Mouse (Mus musculus): Measurements from ENCODE around the gene Trio. TPM values are rescaled to one million over a fixed set of nuclear protein-coding genes. Genes with fewer than 3 reads are reported as not detected.
"Not testable (repeated sequence)": the region's sequence is repeated elsewhere in the genome, so short reads cannot be mapped to it uniquely, and the experiment has no call there.

The Trio gene
- polyA plus RNA-seq, 1 experiment: 56.3 TPM

DNA sequence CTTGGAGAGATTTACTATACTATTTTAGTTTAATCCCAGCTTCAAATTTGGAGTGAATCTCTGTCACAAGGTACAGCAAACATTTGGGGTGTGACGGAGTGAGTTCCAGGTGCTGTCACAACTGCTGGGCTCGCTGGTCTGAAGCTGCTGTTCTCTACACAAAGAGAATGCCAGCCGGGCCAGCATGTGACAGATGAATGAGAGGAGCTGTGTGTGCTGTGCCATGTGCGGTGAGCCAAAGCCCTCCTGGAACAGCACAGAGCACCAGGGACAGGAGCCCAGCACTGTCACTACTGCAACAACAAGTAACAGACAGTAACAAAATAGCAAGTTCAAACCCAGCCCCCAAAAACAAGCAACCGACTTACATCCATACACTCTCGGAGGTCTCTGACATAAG, 194.0 kb downstream of the Trio start:
- TF ChIP-seq CEBPB (IDR thresholded peaks at IDR 0.05; ENCODE audit: insufficient read depth, poor library complexity, severe bottlenecking): no peak
- TF ChIP-seq TCF3 (IDR thresholded peaks at IDR 0.05; ENCODE audit: insufficient read length, low read depth): no peak
- TF ChIP-seq E2F4 (IDR thresholded peaks at IDR 0.05; ENCODE audit: insufficient read depth): no peak
- TF ChIP-seq TCF12 (IDR thresholded peaks at IDR 0.05; ENCODE audit: insufficient read depth, poor library complexity, severe bottlenecking): no peak
- no peak for TF ChIP-seq MYOG (IDR thresholded peaks at IDR 0.05; ENCODE audit: control insufficient read depth in 1 of 3, insufficient read depth in 1 of 3, insufficient read length in 2 of 3, low read depth in 2 of 3)
- TF ChIP-seq SRF (IDR thresholded peaks at IDR 0.05; ENCODE audit: control insufficient read depth, insufficient read length, low read depth): no peak
- Histone ChIP-seq H3K79me2 (ENCODE audit: control insufficient read depth, insufficient read depth) (no peaks in the 10 kb centered on the region), H3ac (ENCODE audit: control insufficient read depth, insufficient read length) (no peak overlapping the region), H3K4me2 (ENCODE audit: low read depth) (no peak overlapping the region), H3K36me3 (ENCODE audit: control insufficient read depth, insufficient read depth) (peaks cover 83% of the 10 kb centered on the region), H3K27me3 (ENCODE audit: control insufficient read depth, insufficient read depth, insufficient read length) (no peaks in the 10 kb centered on the region), H3K4me3 (no peak overlapping the region)

- H3ac ChIP-seq (ENCODE audit: control insufficient read depth, insufficient read length); H3K79me2 ChIP-seq (ENCODE audit: control insufficient read depth, insufficient read depth); H3K4me2 ChIP-seq (ENCODE audit: low read depth); H3K4me3 ChIP-seq; H3K27me3 ChIP-seq (ENCODE audit: control insufficient read depth, insufficient read depth, insufficient read length): not testable (repeated sequence)
- peaks cover 90% of the 10 kb centered on the region for H3K36me3 ChIP-seq (ENCODE audit: control insufficient read depth, insufficient read depth)
Measured at GRCm38 (mm10) chr15:27827871-27828270, 197.8 kb downstream of the Trio start.

DNA sequence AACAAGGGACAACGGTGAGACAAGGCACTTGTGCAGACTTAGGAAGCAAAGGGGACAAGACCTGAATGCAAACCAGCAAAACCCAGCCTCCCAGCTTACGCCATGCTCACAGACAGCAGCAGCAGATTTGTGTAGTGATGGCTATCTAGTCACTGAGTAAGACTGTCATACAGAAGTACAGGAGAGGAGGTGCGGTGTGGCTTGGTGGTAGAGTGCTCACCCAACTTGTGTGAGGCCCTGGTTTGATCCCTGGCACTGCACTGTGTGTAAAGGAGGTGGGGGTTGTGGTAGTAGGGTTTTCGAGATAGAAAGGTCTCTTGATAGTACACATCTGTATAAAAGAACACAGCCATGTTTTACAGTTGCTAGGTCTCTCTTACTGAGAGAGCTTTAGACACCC, 198.8 kb downstream of the Trio start:
- no peak overlapping the region for H3ac ChIP-seq (ENCODE audit: control insufficient read depth, insufficient read length)
- no peak overlapping the region for H3K4me3 ChIP-seq
- no peaks in the 10 kb centered on the region for H3K79me2 ChIP-seq (ENCODE audit: control insufficient read depth, insufficient read depth)
- no peaks in the 10 kb centered on the region for H3K27me3 ChIP-seq (ENCODE audit: control insufficient read depth, insufficient read depth, insufficient read length)
- H3K36me3 ChIP-seq (ENCODE audit: control insufficient read depth, insufficient read depth): peaks cover 91% of the 10 kb centered on the region
- no peak for TF ChIP-seq MYOD1 (IDR thresholded peaks at IDR 0.05; ENCODE audit: control insufficient read depth in 1 of 3, insufficient read length in 2 of 3, low read depth in 2 of 3)
- no peak overlapping the region for H3K4me2 ChIP-seq (ENCODE audit: low read depth)

GRCm38 (mm10) chr15:27826048-27826637, 199.5 kb downstream of the Trio start:
- Histone ChIP-seq H3K4me2 (ENCODE audit: low read depth) (no peak overlapping the region), H3K36me3 (ENCODE audit: control insufficient read depth, insufficient read depth) (peaks cover 86% of the 10 kb centered on the region), H3K79me2 (ENCODE audit: control insufficient read depth, insufficient read depth) (no peaks in the 10 kb centered on the region), H3K27me3 (ENCODE audit: control insufficient read depth, insufficient read depth, insufficient read length) (no peaks in the 10 kb centered on the region), H3ac (ENCODE audit: control insufficient read depth, insufficient read length) (no peak overlapping the region), H3K4me3 (no peak overlapping the region)
- TF ChIP-seq E2F4 (IDR thresholded peaks at IDR 0.05; ENCODE audit: insufficient read depth) (no peak), TCF12 (IDR thresholded peaks at IDR 0.05; ENCODE audit: insufficient read depth, poor library complexity, severe bottlenecking) (no peak), TCF3 (IDR thresholded peaks at IDR 0.05; ENCODE audit: insufficient read length, low read depth) (no peak)

DNA sequence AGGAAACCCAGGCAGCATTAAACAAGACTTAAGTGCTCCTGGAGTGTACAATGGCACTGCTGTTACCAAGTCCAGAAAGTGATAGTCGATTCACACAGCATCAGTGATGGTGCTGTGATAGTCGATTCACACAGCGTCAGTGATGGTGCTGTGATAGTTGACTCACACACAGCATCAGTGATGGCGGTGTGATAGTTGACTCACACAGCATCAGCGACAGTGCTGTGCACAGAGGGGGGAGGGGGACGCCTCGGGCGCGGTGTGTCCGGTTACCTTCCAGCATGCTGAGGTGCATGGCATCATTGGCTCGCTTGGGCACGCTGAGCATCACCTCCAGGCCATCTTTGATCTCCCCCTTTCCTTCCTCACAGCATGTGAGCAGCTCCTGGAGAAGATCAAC, 200.3 kb downstream of the Trio start:
- Histone ChIP-seq H3K36me3 (ENCODE audit: control insufficient read depth, insufficient read depth) (peaks cover 86% of the 10 kb centered on the region), H3ac (ENCODE audit: control insufficient read depth, insufficient read length) (no peak overlapping the region), H3K79me2 (ENCODE audit: control insufficient read depth, insufficient read depth) (no peaks in the 10 kb centered on the region), H3K27me3 (ENCODE audit: control insufficient read depth, insufficient read depth, insufficient read length) (no peaks in the 10 kb centered on the region), H3K4me2 (ENCODE audit: low read depth) (no peak overlapping the region), H3K4me3 (no peak overlapping the region)
- TF ChIP-seq CEBPB (IDR thresholded peaks at IDR 0.05; ENCODE audit: insufficient read depth, poor library complexity, severe bottlenecking) (no peak), REST (IDR thresholded peaks at IDR 0.05; ENCODE audit: insufficient read depth, insufficient read length) (no peak), POLR2A (IDR thresholded peaks at IDR 0.05; ENCODE audit: insufficient read length, low read depth) (peak; percentile 40), USF1 (IDR thresholded peaks at IDR 0.05; ENCODE audit: low read depth) (no peak), POLR2AphosphoS2 (IDR thresholded peaks at IDR 0.05; ENCODE audit: insufficient read length, low read depth) (peak; percentile 71), MYOD1 (IDR thresholded peaks at IDR 0.05; ENCODE audit: control insufficient read depth in 1 of 3, insufficient read length in 2 of 3, low read depth in 2 of 3) (no peak)

GRCm38 (mm10) chr15:27823581-27823980, 202.1 kb downstream of the Trio start:
- H3K4me3 ChIP-seq: no peak overlapping the region
- H3K4me2 ChIP-seq (ENCODE audit: low read depth): no peak overlapping the region
- H3K36me3 ChIP-seq (ENCODE audit: control insufficient read depth, insufficient read depth): peaks cover 88% of the 10 kb centered on the region
- H3K79me2 ChIP-seq (ENCODE audit: control insufficient read depth, insufficient read depth): no peaks in the 10 kb centered on the region
- TF ChIP-seq MAX (IDR thresholded peaks at IDR 0.05; ENCODE audit: low read depth) (no peak), TCF12 (IDR thresholded peaks at IDR 0.05; ENCODE audit: insufficient read depth, poor library complexity, severe bottlenecking) (no peak), POLR2A (IDR thresholded peaks at IDR 0.05; ENCODE audit: insufficient read length, low read depth) (no peak), E2F4 (IDR thresholded peaks at IDR 0.05; ENCODE audit: insufficient read depth) (no peak), SRF (IDR thresholded peaks at IDR 0.05; ENCODE audit: control insufficient read depth, insufficient read length, low read depth) (no peak), CEBPB (IDR thresholded peaks at IDR 0.05; ENCODE audit: insufficient read depth, poor library complexity, severe bottlenecking) (no peak), MYOD1 (IDR thresholded peaks at IDR 0.05; ENCODE audit: control insufficient read depth in 1 of 3, insufficient read length in 2 of 3, low read depth in 2 of 3) (no peak), USF1 (IDR thresholded peaks at IDR 0.05; ENCODE audit: low read depth) (no peak), TCF3 (IDR thresholded peaks at IDR 0.05; ENCODE audit: insufficient read length, low read depth) (no peak), POLR2AphosphoS2 (IDR thresholded peaks at IDR 0.05; ENCODE audit: insufficient read length, low read depth) (no peak), MYOG (IDR thresholded peaks at IDR 0.05; ENCODE audit: control insufficient read depth in 1 of 3, insufficient read depth in 1 of 3, insufficient read length in 2 of 3, low read depth in 2 of 3) (no peak), REST (IDR thresholded peaks at IDR 0.05; ENCODE audit: insufficient read depth, insufficient read length) (no peak)
- no peaks in the 10 kb centered on the region for H3K27me3 ChIP-seq (ENCODE audit: control insufficient read depth, insufficient read depth, insufficient read length)
- no peak overlapping the region for H3ac ChIP-seq (ENCODE audit: control insufficient read depth, insufficient read length)

Data from myocyte (in vitro differentiated cells).